In genomic region chr5:64535546-64535945, GRCm38 (mm10) we compare ENCODE assay signal across 22 mouse cellular contexts.
"Had no signal": no experiment of that assay in that cellular context is flagged by ENCODE, and none has a peak within 500 bp of the region (broad histone marks: within the 10 kb centered on the region; RNA-seq: fewer than 3 reads in every experiment).

No protein-coding gene starts in this region.

- ATAC-seq: forebrain, embryonic 16.5 days; hindbrain, embryonic 16.5 days; inflammation-experienced regulatory T-cells, adult 6 months; liver, embryonic 12.5 days had no signal

- H3K36me3 ChIP-seq: heart, embryonic 10.5 days; heart, embryonic 12.5 days; heart, embryonic 15.5 days; hindbrain, embryonic 10.5 days; hindbrain, embryonic 12.5 days; limb, embryonic 13.5 days; limb, embryonic 15.5 days; liver, embryonic 12.5 days had no signal

- H3K27ac ChIP-seq: gastrocnemius, adult 2 months; heart, adult 2 months; heart, embryonic 10.5 days; heart, embryonic 15.5 days; hindbrain, embryonic 12.5 days; hindbrain, embryonic 14.5 days; left cerebral cortex, adult 2 months; limb, embryonic 13.5 days; limb, embryonic 15.5 days; liver, embryonic 12.5 days had no signal

- DNase-seq: gastrocnemius, adult 2 months; gastrocnemius, postnatal 10 days; gastrocnemius, postnatal 25 days; heart, adult 2 months; heart, postnatal 14 days; heart, postnatal 36 days; kidney, postnatal 10 days; kidney, postnatal 4 days had no signal

- H3K9me3 ChIP-seq: heart, embryonic 10.5 days; heart, embryonic 12.5 days; heart, embryonic 15.5 days; hindbrain, embryonic 10.5 days; hindbrain, embryonic 12.5 days; limb, embryonic 13.5 days; limb, embryonic 15.5 days; liver, embryonic 12.5 days had no signal

- H3K4me2 ChIP-seq: heart, embryonic 12.5 days; heart, embryonic 15.5 days; hindbrain, embryonic 12.5 days; hindbrain, embryonic 14.5 days; limb, embryonic 13.5 days; limb, embryonic 15.5 days; liver, embryonic 12.5 days had no signal

- H3K9ac ChIP-seq: heart, embryonic 12.5 days; heart, embryonic 15.5 days; hindbrain, embryonic 12.5 days; hindbrain, embryonic 14.5 days; limb, embryonic 13.5 days; limb, embryonic 15.5 days; liver, embryonic 12.5 days had no signal

- H3K4me3 ChIP-seq: gastrocnemius, adult 2 months; heart, adult 2 months; heart, embryonic 10.5 days; heart, embryonic 12.5 days; heart, embryonic 15.5 days; hindbrain, embryonic 10.5 days; hindbrain, embryonic 12.5 days; layer of hippocampus, adult 2 months; left cerebral cortex, adult 2 months; limb, embryonic 13.5 days; limb, embryonic 15.5 days; liver, embryonic 12.5 days had no signal

- H3K27me3 ChIP-seq: heart, embryonic 12.5 days; heart, embryonic 15.5 days; hindbrain, embryonic 12.5 days; limb, embryonic 13.5 days; limb, embryonic 15.5 days; liver, embryonic 12.5 days had no signal
